Mouse (Mus musculus): ENCODE measurements at regions not wholly inside any gene's neighbourhood (a gene's known extent, or its start where the extent isn't known, plus 50 kb on each side); places are given as distances from the start of the nearest gene placed in this dataset.

- H3K4me2 ChIP-seq: no peak overlapping the region
- H3K27ac ChIP-seq (ENCODE audit: low read depth, low read length): no peak overlapping the region
- H3K36me3 ChIP-seq (ENCODE audit: control insufficient read depth, insufficient read depth, low read length): no peaks in the 10 kb centered on the region
- WGBS (ENCODE audit: insufficient replicate concordance): 86% methylated on average over 8 of the region's 8 CpGs
- no peak overlapping the region for H3K9ac ChIP-seq (ENCODE audit: low read depth, low read length)
- no peaks in the 10 kb centered on the region for H3K9me3 ChIP-seq (replicated peaks; ENCODE audit: control insufficient read depth, low read length)
- H3K27me3 ChIP-seq (ENCODE audit: control insufficient read depth, insufficient read depth, low read length): no peaks in the 10 kb centered on the region
- no peak for ATAC-seq (replicated peaks; ENCODE audit: insufficient number of reproducible peaks, low FRiP score, low TSS enrichment)
- no peak overlapping the region for H3K4me3 ChIP-seq (ENCODE audit: low read depth, low read length)
- no peaks in the 10 kb centered on the region for H3K4me1 ChIP-seq (ENCODE audit: control insufficient read depth, insufficient read depth, low read length)
Measured at GRCm38 (mm10) chr15:59866701-59867100, 149.7 kb downstream of the 4933412E24Rik start.

GRCm38 (mm10) chr15:59864746-59865499, 151.5 kb downstream of the 4933412E24Rik start:
- Histone ChIP-seq H3K9ac (ENCODE audit: low read depth, low read length) (no peak overlapping the region), H3K27ac (ENCODE audit: low read depth, low read length) (no peak overlapping the region), H3K4me1 (ENCODE audit: control insufficient read depth, insufficient read depth, low read length) (no peaks in the 10 kb centered on the region), H3K9me3 (replicated peaks; ENCODE audit: control insufficient read depth, low read length) (no peaks in the 10 kb centered on the region), H3K4me2 (peak overlapping the region; percentile 38), H3K27me3 (ENCODE audit: control insufficient read depth, insufficient read depth, low read length) (no peaks in the 10 kb centered on the region), H3K36me3 (ENCODE audit: control insufficient read depth, insufficient read depth, low read length) (no peaks in the 10 kb centered on the region), H3K4me3 (ENCODE audit: low read depth, low read length) (no peak overlapping the region)
- WGBS (ENCODE audit: insufficient replicate concordance): 50% methylated on average over 18 of the region's 18 CpGs
- ATAC-seq (replicated peaks; ENCODE audit: insufficient number of reproducible peaks, low FRiP score, low TSS enrichment): no peak

- no peak for ATAC-seq (replicated peaks; ENCODE audit: insufficient number of reproducible peaks, low FRiP score, low TSS enrichment)
- no peaks in the 10 kb centered on the region for H3K27me3 ChIP-seq (ENCODE audit: control insufficient read depth, insufficient read depth, low read length)
Measured at GRCm38 (mm10) chr15:59852271-59853000, 164.0 kb downstream of the 4933412E24Rik start.

GRCm38 (mm10) chr15:59845158-59845739, 171.2 kb downstream of the 4933412E24Rik start:
- H3K4me3 ChIP-seq (ENCODE audit: low read depth, low read length): no peak overlapping the region
- no peaks in the 10 kb centered on the region for H3K9me3 ChIP-seq (replicated peaks; ENCODE audit: control insufficient read depth, low read length)
- H3K36me3 ChIP-seq (ENCODE audit: control insufficient read depth, insufficient read depth, low read length): no peaks in the 10 kb centered on the region
- no peak for ATAC-seq (replicated peaks; ENCODE audit: insufficient number of reproducible peaks, low FRiP score, low TSS enrichment)
- no peaks in the 10 kb centered on the region for H3K4me1 ChIP-seq (ENCODE audit: control insufficient read depth, insufficient read depth, low read length)
- H3K27ac ChIP-seq (ENCODE audit: low read depth, low read length): no peak overlapping the region
- H3K27me3 ChIP-seq (ENCODE audit: control insufficient read depth, insufficient read depth, low read length): no peaks in the 10 kb centered on the region
- WGBS (ENCODE audit: insufficient replicate concordance): 66% methylated on average over 7 of the region's 7 CpGs
- no peak overlapping the region for H3K9ac ChIP-seq (ENCODE audit: low read depth, low read length)
- no peak overlapping the region for H3K4me2 ChIP-seq

More at GRCm38 (mm10) chr15:59852271-59853000, 164.0 kb downstream of the 4933412E24Rik start:
- no peak overlapping the region for H3K27ac ChIP-seq (ENCODE audit: low read depth, low read length)
- no peak overlapping the region for H3K4me3 ChIP-seq (ENCODE audit: low read depth, low read length)
- no peak overlapping the region for H3K9ac ChIP-seq (ENCODE audit: low read depth, low read length)
- H3K36me3 ChIP-seq (ENCODE audit: control insufficient read depth, insufficient read depth, low read length): no peaks in the 10 kb centered on the region
- H3K9me3 ChIP-seq (replicated peaks; ENCODE audit: control insufficient read depth, low read length): no peaks in the 10 kb centered on the region
- 75% methylated on average over 12 of the region's 12 CpGs for WGBS (ENCODE audit: insufficient replicate concordance)
- no peak overlapping the region for H3K4me2 ChIP-seq
- no peaks in the 10 kb centered on the region for H3K4me1 ChIP-seq (ENCODE audit: control insufficient read depth, insufficient read depth, low read length)

GRCm38 (mm10) chr15:59836631-59837030, 179.8 kb downstream of the 4933412E24Rik start:
- no peaks in the 10 kb centered on the region for H3K4me1 ChIP-seq (ENCODE audit: control insufficient read depth, insufficient read depth, low read length)
- no peak overlapping the region for H3K9ac ChIP-seq (ENCODE audit: low read depth, low read length)
- no peak overlapping the region for H3K4me3 ChIP-seq (ENCODE audit: low read depth, low read length)
- H3K4me2 ChIP-seq: no peak overlapping the region
- H3K27me3 ChIP-seq (ENCODE audit: control insufficient read depth, insufficient read depth, low read length): no peaks in the 10 kb centered on the region
- H3K36me3 ChIP-seq (ENCODE audit: control insufficient read depth, insufficient read depth, low read length): no peaks in the 10 kb centered on the region
- H3K9me3 ChIP-seq (replicated peaks; ENCODE audit: control insufficient read depth, low read length): no peaks in the 10 kb centered on the region
- H3K27ac ChIP-seq (ENCODE audit: low read depth, low read length): no peak overlapping the region
- no peak for ATAC-seq (replicated peaks; ENCODE audit: insufficient number of reproducible peaks, low FRiP score, low TSS enrichment)
- 65% methylated on average over 5 of the region's 5 CpGs for WGBS (ENCODE audit: insufficient replicate concordance)

GRCm38 (mm10) chr15:59833232-59833631, 183.2 kb downstream of the 4933412E24Rik start:
- H3K4me1 ChIP-seq (ENCODE audit: control insufficient read depth, insufficient read depth, low read length): no peaks in the 10 kb centered on the region
- 79% methylated on average over 3 of the region's 3 CpGs for WGBS (ENCODE audit: insufficient replicate concordance)
- H3K27me3 ChIP-seq (ENCODE audit: control insufficient read depth, insufficient read depth, low read length): no peaks in the 10 kb centered on the region
- H3K9ac ChIP-seq (ENCODE audit: low read depth, low read length): no peak overlapping the region
- no peak overlapping the region for H3K4me3 ChIP-seq (ENCODE audit: low read depth, low read length)
- H3K4me2 ChIP-seq: no peak overlapping the region
- no peaks in the 10 kb centered on the region for H3K9me3 ChIP-seq (replicated peaks; ENCODE audit: control insufficient read depth, low read length)
- no peak for ATAC-seq (replicated peaks; ENCODE audit: insufficient number of reproducible peaks, low FRiP score, low TSS enrichment)
- no peaks in the 10 kb centered on the region for H3K36me3 ChIP-seq (ENCODE audit: control insufficient read depth, insufficient read depth, low read length)
- H3K27ac ChIP-seq (ENCODE audit: low read depth, low read length): no peak overlapping the region

GRCm38 (mm10) chr15:59831481-59831880, 184.9 kb downstream of the 4933412E24Rik start:
- H3K4me2 ChIP-seq: no peak overlapping the region
- no peaks in the 10 kb centered on the region for H3K9me3 ChIP-seq (replicated peaks; ENCODE audit: control insufficient read depth, low read length)
- no peaks in the 10 kb centered on the region for H3K36me3 ChIP-seq (ENCODE audit: control insufficient read depth, insufficient read depth, low read length)
- WGBS (ENCODE audit: insufficient replicate concordance): 77% methylated on average over 2 of the region's 2 CpGs
- no peak for ATAC-seq (replicated peaks; ENCODE audit: insufficient number of reproducible peaks, low FRiP score, low TSS enrichment)
- no peak overlapping the region for H3K27ac ChIP-seq (ENCODE audit: low read depth, low read length)
- no peak overlapping the region for H3K4me3 ChIP-seq (ENCODE audit: low read depth, low read length)
- H3K27me3 ChIP-seq (ENCODE audit: control insufficient read depth, insufficient read depth, low read length): no peaks in the 10 kb centered on the region; the same call in 1 of the 2 replicates
- H3K9ac ChIP-seq (ENCODE audit: low read depth, low read length): no peak overlapping the region
- no peaks in the 10 kb centered on the region for H3K4me1 ChIP-seq (ENCODE audit: control insufficient read depth, insufficient read depth, low read length)

- H3K27me3 ChIP-seq (ENCODE audit: control insufficient read depth, insufficient read depth, low read length): no peaks in the 10 kb centered on the region; the same call in 1 of the 2 replicates
- no peak overlapping the region for H3K4me3 ChIP-seq (ENCODE audit: low read depth, low read length)
- no peak for ATAC-seq (replicated peaks; ENCODE audit: insufficient number of reproducible peaks, low FRiP score, low TSS enrichment)
- no peak overlapping the region for H3K9ac ChIP-seq (ENCODE audit: low read depth, low read length)
- H3K36me3 ChIP-seq (ENCODE audit: control insufficient read depth, insufficient read depth, low read length): no peaks in the 10 kb centered on the region
- 74% methylated on average over 17 of the region's 17 CpGs for WGBS (ENCODE audit: insufficient replicate concordance)
- H3K4me1 ChIP-seq (ENCODE audit: control insufficient read depth, insufficient read depth, low read length): no peaks in the 10 kb centered on the region; the same call in 1 of the 2 replicates
- H3K9me3 ChIP-seq (replicated peaks; ENCODE audit: control insufficient read depth, low read length): no peaks in the 10 kb centered on the region
- H3K4me2 ChIP-seq: no peak overlapping the region
- H3K27ac ChIP-seq (ENCODE audit: low read depth, low read length): no peak overlapping the region
Measured at GRCm38 (mm10) chr15:59830553-59831462, 185.6 kb downstream of the 4933412E24Rik start.
